Mouse (Mus musculus): Measurements from ENCODE around the gene Vash2.
A peak's percentile ranks its signal among the peaks of the same experiment; 100 is the strongest.
"Not testable (repeated sequence)": the region's sequence is repeated elsewhere in the genome, so short reads cannot be mapped to it uniquely, and the experiment has no call there.

The Vash2 gene

GRCm38 (mm10) chr1:190979100-190979563 lies at the start of gene Vash2:
Gene Vash2, minus strand, starts transcription at chr1:190979296.
- DNase-seq, result peak; percentile 44 to 55

GRCm38 (mm10) chr1:191026021-191026713 lies 47.1 kb upstream of the Vash2 start, which contains the start of gene Flvcr1:
Gene Flvcr1, minus strand, starts transcription at chr1:191026158.
- DNase-seq, result peak; percentile 97 to 99

- DNase-seq, result peak; percentile 39 to 60
These were observed 46.2 kb upstream of the Vash2 start for GRCm38 (mm10) chr1:191025016-191026012.

- not testable (repeated sequence) for DNase-seq
These were observed 44.7 kb upstream of the Vash2 start for GRCm38 (mm10) chr1:191023806-191024205.

GRCm38 (mm10) chr1:191023140-191023539 lies 44.0 kb upstream of the Vash2 start:
- no peak for DNase-seq

- DNase-seq, result no peak
These were observed 41.9 kb upstream of the Vash2 start for GRCm38 (mm10) chr1:191021016-191021415.

- no peak for DNase-seq
These were observed 41.3 kb upstream of the Vash2 start for GRCm38 (mm10) chr1:191020217-191020924.

GRCm38 (mm10) chr1:191019803-191020202 lies 40.7 kb upstream of the Vash2 start:
- no peak for DNase-seq

GRCm38 (mm10) chr1:191014271-191014670 lies 35.2 kb upstream of the Vash2 start:
- no peak for DNase-seq

GRCm38 (mm10) chr1:191008707-191009106 lies 29.6 kb upstream of the Vash2 start:
- no peak for DNase-seq

GRCm38 (mm10) chr1:191002201-191002600 lies 23.1 kb upstream of the Vash2 start:
- DNase-seq, result no peak

GRCm38 (mm10) chr1:191000686-191001085 lies 21.6 kb upstream of the Vash2 start:
- peak; percentile 25 to 48 for DNase-seq

- DNase-seq, result no peak
These were observed 18.9 kb upstream of the Vash2 start for GRCm38 (mm10) chr1:190998027-190998426.

GRCm38 (mm10) chr1:190996346-190996877 lies 17.3 kb upstream of the Vash2 start:
- DNase-seq, result no peak

- peak; percentile 31 to 37 for DNase-seq
These were observed 16.5 kb upstream of the Vash2 start for GRCm38 (mm10) chr1:190995548-190995947.

- no peak for DNase-seq
These were observed 10.5 kb upstream of the Vash2 start for GRCm38 (mm10) chr1:190989437-190990082.

- no peak for DNase-seq
These were observed 2.3 kb upstream of the Vash2 start for GRCm38 (mm10) chr1:190981412-190981811.

GRCm38 (mm10) chr1:190980470-190980869 lies 1.4 kb upstream of the Vash2 start:
- no peak for DNase-seq

- peak in 1 of 2 experiments; percentile 18 for DNase-seq
These were observed 504 bp downstream of the Vash2 start for GRCm38 (mm10) chr1:190978511-190979073.

GRCm38 (mm10) chr1:190978001-190978400 lies 1.1 kb downstream of the Vash2 start:
- no peak for DNase-seq

GRCm38 (mm10) chr1:190976887-190977573 lies 2.1 kb downstream of the Vash2 start:
- DNase-seq, result no peak
